In the genomic region with DNA sequence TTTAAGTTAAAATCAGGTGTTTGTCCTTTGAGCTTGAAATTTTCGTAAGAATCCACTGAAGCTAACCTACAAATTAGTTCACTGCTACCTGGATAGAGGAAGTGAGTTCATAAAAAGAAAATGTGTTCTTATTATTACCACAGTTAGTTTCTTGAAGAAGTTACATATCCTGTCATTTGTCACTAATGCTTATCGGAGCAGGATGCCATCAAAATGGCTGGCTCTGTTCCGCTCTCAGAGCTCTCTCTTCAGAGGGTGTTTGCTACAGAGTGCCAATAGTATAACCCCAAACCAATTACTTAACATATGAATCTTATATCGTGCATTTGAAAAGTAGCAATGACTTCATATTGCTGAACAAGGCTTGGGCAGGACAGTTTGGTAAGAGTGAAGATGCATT, we compare ENCODE assay signal across 33 mouse cellular contexts.
"Had no signal": no experiment of that assay in that cellular context is flagged by ENCODE, and none has a peak within 500 bp of the region (broad histone marks: within the 10 kb centered on the region; RNA-seq: fewer than 3 reads in every experiment).

No protein-coding gene starts in this region.

- H3K4me1 ChIP-seq: heart, embryonic 12.5 days; heart, embryonic 13.5 days; heart, embryonic 15.5 days; hindbrain, embryonic 10.5 days; hindbrain, embryonic 12.5 days; hindbrain, embryonic 13.5 days; hindbrain, embryonic 15.5 days; intestine, embryonic 15.5 days; kidney, embryonic 15.5 days had no signal

- H3K9ac ChIP-seq: heart, embryonic 12.5 days; heart, embryonic 13.5 days; heart, embryonic 15.5 days; hindbrain, embryonic 12.5 days; hindbrain, embryonic 13.5 days; hindbrain, embryonic 14.5 days; hindbrain, embryonic 15.5 days; intestine, embryonic 15.5 days; kidney, embryonic 15.5 days had no signal

- H3K27ac ChIP-seq: heart, embryonic 13.5 days; heart, embryonic 15.5 days; hindbrain, embryonic 10.5 days; hindbrain, embryonic 12.5 days; hindbrain, embryonic 13.5 days; hindbrain, embryonic 14.5 days; hindbrain, embryonic 15.5 days; hindbrain, postnatal 0 days; intestine, embryonic 15.5 days; kidney, embryonic 15.5 days; kidney, postnatal 0 days; layer of hippocampus, adult 2 months had no signal

- ATAC-seq: hindbrain, embryonic 16.5 days; hindbrain, postnatal 0 days; intestine, embryonic 15.5 days; intestine, embryonic 16.5 days; intestine, postnatal 0 days had no signal

- H3K36me3 ChIP-seq: heart, embryonic 12.5 days; heart, embryonic 13.5 days; heart, embryonic 15.5 days; hindbrain, embryonic 10.5 days; hindbrain, embryonic 12.5 days; hindbrain, embryonic 13.5 days; hindbrain, embryonic 15.5 days; intestine, embryonic 15.5 days; kidney, embryonic 15.5 days had no signal

- H3K9me3 ChIP-seq: heart, embryonic 12.5 days; heart, embryonic 13.5 days; heart, embryonic 15.5 days; hindbrain, embryonic 10.5 days; hindbrain, embryonic 12.5 days; hindbrain, embryonic 13.5 days; hindbrain, embryonic 15.5 days; intestine, embryonic 15.5 days; kidney, embryonic 15.5 days had no signal

- H3K4me2 ChIP-seq: heart, embryonic 11.5 days; heart, embryonic 12.5 days; heart, embryonic 13.5 days; heart, embryonic 15.5 days; hindbrain, embryonic 12.5 days; hindbrain, embryonic 13.5 days; hindbrain, embryonic 14.5 days; hindbrain, embryonic 15.5 days; intestine, embryonic 15.5 days; kidney, embryonic 15.5 days had no signal

- H3K4me3 ChIP-seq: heart, embryonic 12.5 days; heart, embryonic 13.5 days; heart, embryonic 15.5 days; hindbrain, embryonic 10.5 days; hindbrain, embryonic 12.5 days; hindbrain, embryonic 13.5 days; hindbrain, embryonic 15.5 days; intestine, embryonic 15.5 days; kidney, embryonic 15.5 days; layer of hippocampus, adult 2 months had no signal

- H3K27me3 ChIP-seq: heart, embryonic 12.5 days; heart, embryonic 13.5 days; heart, embryonic 15.5 days; hindbrain, embryonic 12.5 days; hindbrain, embryonic 13.5 days; hindbrain, embryonic 15.5 days; intestine, embryonic 15.5 days; kidney, embryonic 15.5 days had no signal

- DNase-seq: heart, postnatal 10 days; heart, postnatal 14 days; heart, postnatal 36 days; heart, postnatal 4 days; kidney, adult 11 months; kidney, adult 18-20 months; kidney, adult 2 months; kidney, adult 8-10 months; kidney, adult 9 months; kidney, postnatal 10 days; kidney, postnatal 14 days; kidney, postnatal 25 days; kidney, postnatal 36 days; kidney, postnatal 4 days; layer of hippocampus, adult 9-11 months; layer of hippocampus, postnatal 36 days had no signal
